Comparison of ENCODE assay signal across 10 mouse cellular contexts in the genomic region with DNA sequence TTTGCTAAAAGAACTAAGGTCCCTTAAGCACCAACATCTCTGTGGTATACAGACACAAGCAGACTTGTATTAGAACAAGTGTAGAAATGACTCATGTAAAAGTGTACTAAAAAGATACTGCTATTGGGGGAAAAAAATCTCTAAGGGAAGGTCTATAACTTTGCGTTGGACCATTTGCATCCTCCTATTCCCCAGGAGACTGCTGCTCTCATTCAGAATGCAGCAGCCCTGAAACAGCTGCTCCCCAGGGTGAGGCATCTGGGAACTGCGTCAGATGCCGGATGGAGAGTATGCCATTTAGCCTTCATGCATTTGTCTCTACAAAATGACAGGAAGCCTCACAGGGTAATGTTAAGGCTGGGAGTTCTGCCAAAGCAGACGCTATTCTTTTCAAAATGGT.
DNase-seq lines count a peak whose midpoint lies in the region; ATAC-seq and TF ChIP-seq lines count a peak whose summit lies in the region.
"Had no signal": no experiment of that assay in that cellular context is flagged by ENCODE, and none has a peak within 500 bp of the region (broad histone marks: within the 10 kb centered on the region; RNA-seq: fewer than 3 reads in every experiment).

No protein-coding gene starts in this region.

- ATAC-seq in neural tube, embryonic 12.5 days (ENCODE audit: low FRiP score, low read depth) = 0 out of 2 replicates have a peak, but pooled peaks have one; percentile 65
- no peak for ATAC-seq in neural tube, embryonic 15.5 days (ENCODE audit: low FRiP score)
- 0 out of 2 replicates have a peak, but pooled peaks have one; percentile 23 for ATAC-seq in hindbrain, embryonic 15.5 days (ENCODE audit: low FRiP score, low read depth)

- TF ChIP-seq POLR2A in kidney, adult 2 months (IDR thresholded peaks at IDR 0.05; ENCODE audit: low read depth, low read length) = no peak

- no peak overlapping the region for H3K4me2 ChIP-seq in neural tube, embryonic 12.5 days (replicated peaks)
- no peak overlapping the region for H3K4me2 ChIP-seq in neural tube, embryonic 15.5 days
- no peak overlapping the region for H3K4me2 ChIP-seq in hindbrain, embryonic 15.5 days

- no peaks in the 10 kb centered on the region for H3K27me3 ChIP-seq in kidney, adult 2 months (replicated peaks; ENCODE audit: control insufficient read depth, insufficient read depth, low read length)
- H3K27me3 ChIP-seq in neural tube, embryonic 12.5 days (replicated peaks) = 0 out of 2 replicates have a peak, but pooled peaks cover 3% of the 10 kb centered on the region
- peaks cover 16% of the 10 kb centered on the region; the same call in 1 of the 2 replicates for H3K27me3 ChIP-seq in neural tube, embryonic 15.5 days (replicated peaks)
- peaks cover 12% of the 10 kb centered on the region; the same call in 1 of the 2 replicates for H3K27me3 ChIP-seq in hindbrain, embryonic 15.5 days

- DNase-seq in kidney, adult 2 months = peak; percentile 13
- DNase-seq in kidney, adult 18-20 months = no peak
- DNase-seq in thymus, postnatal 4 days = no peak
- no peak for DNase-seq in thymus, postnatal 0 days (ENCODE audit: low spot score)
- DNase-seq: adrenal gland, postnatal 25 days; right cerebral cortex, adult 18-20 months had no signal

- H3K9ac ChIP-seq in neural tube, embryonic 12.5 days = no peak overlapping the region
- no peak overlapping the region for H3K9ac ChIP-seq in neural tube, embryonic 15.5 days (replicated peaks)
- H3K9ac ChIP-seq in hindbrain, embryonic 15.5 days = no peak overlapping the region

- H3K4me3 ChIP-seq in kidney, adult 2 months (ENCODE audit: insufficient read depth, low read depth, low read length) = no peak overlapping the region
- H3K4me3 ChIP-seq in neural tube, embryonic 12.5 days = no peak overlapping the region
- no peak overlapping the region for H3K4me3 ChIP-seq in neural tube, embryonic 15.5 days (replicated peaks)
- H3K4me3 ChIP-seq in hindbrain, embryonic 15.5 days = no peak overlapping the region

- H3K9me3 ChIP-seq in neural tube, embryonic 12.5 days = no peaks in the 10 kb centered on the region
- no peaks in the 10 kb centered on the region for H3K9me3 ChIP-seq in neural tube, embryonic 15.5 days (replicated peaks)
- no peaks in the 10 kb centered on the region for H3K9me3 ChIP-seq in hindbrain, embryonic 15.5 days
- H3K9me3 ChIP-seq: G1E had no signal

- no peaks in the 10 kb centered on the region for H3K4me1 ChIP-seq in kidney, adult 2 months (ENCODE audit: control insufficient read depth, insufficient read depth, low read length)
- H3K4me1 ChIP-seq in neural tube, embryonic 12.5 days = no peaks in the 10 kb centered on the region
- no peaks in the 10 kb centered on the region for H3K4me1 ChIP-seq in neural tube, embryonic 15.5 days
- no peaks in the 10 kb centered on the region for H3K4me1 ChIP-seq in hindbrain, embryonic 15.5 days (replicated peaks)

- H3K27ac ChIP-seq in kidney, adult 2 months (ENCODE audit: insufficient read depth, low read depth, low read length) = no peak overlapping the region
- H3K27ac ChIP-seq in neural tube, embryonic 12.5 days = no peak overlapping the region
- no peak overlapping the region for H3K27ac ChIP-seq in neural tube, embryonic 15.5 days (replicated peaks)
- no peak overlapping the region for H3K27ac ChIP-seq in hindbrain, embryonic 15.5 days (replicated peaks)

- WGBS in kidney, adult 2 months = 72% methylated on average over 4 of the region's 4 CpGs
- 23% methylated on average over 4 of the region's 4 CpGs for WGBS in neural tube, embryonic 12.5 days
- WGBS in neural tube, embryonic 15.5 days = 21% methylated on average over 4 of the region's 4 CpGs
- WGBS in hindbrain, embryonic 15.5 days = 34% methylated on average over 4 of the region's 4 CpGs

- no peak for TF ChIP-seq CTCF in kidney, adult 2 months (conservative IDR thresholded peaks at IDR 0.05; ENCODE audit: insufficient read depth, insufficient read length, low read depth, low read length)

- no peaks in the 10 kb centered on the region for H3K36me3 ChIP-seq in kidney, adult 2 months (ENCODE audit: control insufficient read depth, insufficient read depth, low read length)
- no peaks in the 10 kb centered on the region for H3K36me3 ChIP-seq in neural tube, embryonic 12.5 days
- no peaks in the 10 kb centered on the region for H3K36me3 ChIP-seq in neural tube, embryonic 15.5 days
- no peaks in the 10 kb centered on the region for H3K36me3 ChIP-seq in hindbrain, embryonic 15.5 days
